Mouse (Mus musculus) midbrain, postnatal 0 days (tissue): ENCODE results near the gene Nelfb. TPM values are rescaled to one million over a fixed set of nuclear protein-coding genes. Genes with fewer than 3 reads are reported as not detected.

ENCODE experiments used
- ATAC-seq: fragments of 200-750 bp; cut with Nextera tagmentation; 2 replicates; pipeline ENCODE4 v1.8.0; 2017; ENCODE audit warnings: moderate number of reproducible peaks, mild to moderate bottlenecking, moderate TSS enrichment, moderate library complexity; ENCODE audit not compliant: low FRiP score
- DNase-seq: peaks from one replicate; pipeline ENCODE4 v3.0.0-alpha.2; 2015; ENCODE audit warnings: low spot score
- H3K27ac ChIP-seq: fragments of 300-500 bp; sonication (generic); 2 replicates; pipeline ENCODE4 v1.5.1; 2014; ENCODE audit warnings: low read depth, mild to moderate bottlenecking, low read length, mixed read lengths
- H3K27me3 ChIP-seq: fragments of 300-500 bp; sonication (generic); 2 replicates; pipeline ENCODE4 v1.6.1; 2014; ENCODE audit warnings: low read length, control low read depth, mixed read lengths; ENCODE audit not compliant: insufficient read depth
- H3K36me3 ChIP-seq: fragments of 300-500 bp; sonication (generic); 2 replicates; pipeline ENCODE4 v1.6.1; 2014; ENCODE audit warnings: low read length, control low read depth, mixed read lengths; ENCODE audit not compliant: insufficient read depth
- H3K4me1 ChIP-seq: fragments of 300-500 bp; sonication (generic); 2 replicates; pipeline ENCODE4 v1.6.1; 2014; ENCODE audit warnings: mild to moderate bottlenecking, control low read depth, antibody characterized with exemption, low read length, mixed read lengths; ENCODE audit not compliant: insufficient read depth
- H3K4me2 ChIP-seq: fragments of 300-500 bp; sonication (generic); 2 replicates; pipeline ENCODE4 v1.6.1; 2014; ENCODE audit warnings: low read depth, mild to moderate bottlenecking, low read length, mixed read lengths; ENCODE audit not compliant: poor library complexity, severe bottlenecking
- H3K4me3 ChIP-seq: fragments of 300-500 bp; sonication (generic); 2 replicates; pipeline ENCODE4 v1.5.1; 2014; ENCODE audit warnings: low read depth, mild to moderate bottlenecking, low read length, moderate library complexity
- H3K9ac ChIP-seq: fragments of 300-500 bp; sonication (generic); replicated peaks from 2 replicates; pipeline ENCODE4 v1.6.1; 2014; ENCODE audit warnings: mild to moderate bottlenecking, low read length, moderate library complexity, mixed read lengths; ENCODE audit not compliant: poor library complexity, severe bottlenecking
- H3K9me3 ChIP-seq: fragments of 300-500 bp; sonication (generic); 2 replicates; pipeline ENCODE4 v1.6.1; 2016; ENCODE audit warnings: low read length, control low read depth
- CTCF ChIP-seq: IDR thresholded peaks from 2 replicates; pipeline ENCODE4 v1.5.1; 2016; ENCODE audit warnings: antibody characterized with exemption, mild to moderate bottlenecking
- WGBS: fragments of 180-500 bp; shearing (Covaris S2); extraction: QIAGEN DNeasy Blood & Tissue Kit; methylation state at CpG from one replicate; pipeline ENCODE4 v1.1.7; 2014; 5-methylcytosine and 5-hydroxymethylcytosine counted together
- polyA plus RNA-seq: library from polyadenylated mRNA; unstranded; fragments of >200 nt; fragmentation: Nextera tagmentation; extraction: Ambion mirVana; gene quantifications from 2 replicates; pipeline ENCODE4 v1.2.1, GENCODE M21; 2015
- total RNA-seq: library from RNA; depleted of rRNA; stranded (reverse); fragments of >200 nt; gene quantifications from 2 replicates; pipeline ENCODE4 v1.2.3, GENCODE M21; 2014; rRNA removed

Nelfb gene
- total and polyA plus RNA-seq, 2 experiments from 2014 or later: 87.0 to 90.4 TPM

- peaks cover 11% of the 10 kb centered on the region; the same call in 1 of the 2 replicates for H3K4me1 ChIP-seq
- peak overlapping the region; percentile 62 for H3K4me3 ChIP-seq
- H3K36me3 ChIP-seq: no peaks in the 10 kb centered on the region
- peak; percentile 72 for ATAC-seq
- peak; percentile 75 for DNase-seq
- TF ChIP-seq CTCF: no peak
- H3K4me2 ChIP-seq: peak overlapping the region; percentile 97
- no peaks in the 10 kb centered on the region for H3K9me3 ChIP-seq
- peak overlapping the region; percentile 52 for H3K27ac ChIP-seq
- WGBS: 1% methylated on average over 33 of the region's 41 CpGs
- peak overlapping the region; percentile 77 for H3K9ac ChIP-seq
- no peaks in the 10 kb centered on the region for H3K27me3 ChIP-seq
Observed at GRCm38 (mm10) chr2:25167919-25168664, 43.2 kb downstream of the Nelfb start.

GRCm38 (mm10) chr2:25167481-25167880 lies 43.8 kb downstream of the Nelfb start:
- H3K9me3 ChIP-seq: no peaks in the 10 kb centered on the region
- H3K36me3 ChIP-seq: no peaks in the 10 kb centered on the region
- DNase-seq: peak; percentile 28
- H3K27ac ChIP-seq: peak overlapping the region; percentile 52
- H3K9ac ChIP-seq: peak overlapping the region; percentile 77
- 20% methylated on average over 4 of the region's 4 CpGs for WGBS
- peak overlapping the region; percentile 62 for H3K4me3 ChIP-seq
- ATAC-seq: peak; percentile 50
- H3K4me2 ChIP-seq: peak overlapping the region; percentile 97
- TF ChIP-seq CTCF: peak; percentile 24; the same call in 1 of the 2 replicates
- no peaks in the 10 kb centered on the region for H3K27me3 ChIP-seq
- peaks cover 11% of the 10 kb centered on the region; the same call in 1 of the 2 replicates for H3K4me1 ChIP-seq

- H3K36me3 ChIP-seq: no peaks in the 10 kb centered on the region
Observed at GRCm38 (mm10) chr2:25157655-25158054, 53.6 kb downstream of the Nelfb start.

GRCm38 (mm10) chr2:25156990-25157389 lies 54.3 kb downstream of the Nelfb start:
- WGBS: 42% methylated on average over 2 of the region's 2 CpGs
- Histone ChIP-seq H3K36me3 (no peaks in the 10 kb centered on the region), H3K27ac (no peak overlapping the region), H3K9ac (no peak overlapping the region), H3K27me3 (no peaks in the 10 kb centered on the region), H3K4me1 (no peaks in the 10 kb centered on the region), H3K4me3 (no peak overlapping the region), H3K9me3 (no peaks in the 10 kb centered on the region), H3K4me2 (no peak overlapping the region)
- ATAC-seq: no peak
- peak; percentile 52 for TF ChIP-seq CTCF
- DNase-seq: no peak

More at GRCm38 (mm10) chr2:25157655-25158054, 53.6 kb downstream of the Nelfb start:
- 41% methylated on average over 2 of the region's 2 CpGs for WGBS
- H3K9me3 ChIP-seq: no peaks in the 10 kb centered on the region
- no peaks in the 10 kb centered on the region for H3K27me3 ChIP-seq
- no peak overlapping the region for H3K4me2 ChIP-seq
- ATAC-seq (no peak), DNase-seq (peak; percentile 83)
- peak; percentile 76 for TF ChIP-seq CTCF
- H3K4me3 ChIP-seq: no peak overlapping the region
- H3K27ac ChIP-seq: no peak overlapping the region
- H3K9ac ChIP-seq: no peak overlapping the region
- no peaks in the 10 kb centered on the region for H3K4me1 ChIP-seq

GRCm38 (mm10) chr2:25156177-25156576 lies 55.1 kb downstream of the Nelfb start:
- H3K9ac ChIP-seq: no peak overlapping the region
- no peak for DNase-seq
- H3K9me3 ChIP-seq: no peaks in the 10 kb centered on the region
- ATAC-seq: no peak
- TF ChIP-seq CTCF: no peak
- no peaks in the 10 kb centered on the region for H3K36me3 ChIP-seq
- 93% methylated on average over 3 of the region's 3 CpGs for WGBS
- H3K27ac ChIP-seq: no peak overlapping the region
- no peaks in the 10 kb centered on the region for H3K4me1 ChIP-seq
- no peaks in the 10 kb centered on the region for H3K27me3 ChIP-seq
- no peak overlapping the region for H3K4me2 ChIP-seq
- no peak overlapping the region for H3K4me3 ChIP-seq

GRCm38 (mm10) chr2:25151280-25151956 lies 59.9 kb downstream of the Nelfb start:
- Histone ChIP-seq H3K4me3 (no peak overlapping the region), H3K4me1 (no peaks in the 10 kb centered on the region), H3K9me3 (no peaks in the 10 kb centered on the region), H3K27ac (no peak overlapping the region), H3K9ac (no peak overlapping the region), H3K36me3 (no peaks in the 10 kb centered on the region), H3K27me3 (no peaks in the 10 kb centered on the region), H3K4me2 (no peak overlapping the region)
- ATAC-seq: no peak
- TF ChIP-seq CTCF: no peak
- 60% methylated on average over 4 of the region's 4 CpGs for WGBS
- no peak for DNase-seq

Other genes with a start within 250 kb of the Nelfb start
Only the 30 nearest of the 33 such genes appear.
- gene Mrpl41, start 236.4 kb downstream of the Nelfb start, total RNA-seq: 62.6 and 68.1 TPM in 2 replicates
- gene Mrpl41, start 236.4 kb downstream of the Nelfb start, polyA plus RNA-seq: 183 and 197 TPM in 2 replicates
- gene Pnpla7, start 235.5 kb downstream of the Nelfb start, total RNA-seq: 3.6 and 6.3 TPM in 2 replicates
- gene Pnpla7, start 235.5 kb downstream of the Nelfb start, polyA plus RNA-seq: 3.1 and 3.2 TPM in 2 replicates
- 266 and 278 TPM in 2 replicates for gene Nsmf, start 157.1 kb downstream of the Nelfb start, total RNA-seq
- 182 and 187 TPM in 2 replicates for gene Nsmf, start 157.1 kb downstream of the Nelfb start, polyA plus RNA-seq
- not detected in 2 replicates for gene Entpd8, start 131.2 kb downstream of the Nelfb start, total RNA-seq
- gene Entpd8, start 131.2 kb downstream of the Nelfb start, polyA plus RNA-seq: not detected in 2 replicates
- gene Noxa1, start 116.3 kb downstream of the Nelfb start, total RNA-seq: not detected in 2 replicates
- not detected in 2 replicates for gene Noxa1, start 116.3 kb downstream of the Nelfb start, polyA plus RNA-seq
- gene Nrarp, start 30.7 kb downstream of the Nelfb start, total RNA-seq: 49.2 and 49.9 TPM in 2 replicates
- gene Nrarp, start 30.7 kb downstream of the Nelfb start, polyA plus RNA-seq: 16.1 and 16.5 TPM in 2 replicates
- gene Tor4a, start 14.6 kb downstream of the Nelfb start, total RNA-seq: 1.7 and 3.5 TPM in 2 replicates
- gene Tor4a, start 14.6 kb downstream of the Nelfb start, polyA plus RNA-seq: 0.98 and 1.3 TPM in 2 replicates
- gene Stpg3, start 3.1 kb upstream of the Nelfb start, total RNA-seq: 0.38 TPM in 1 of 2 replicates, not detected in the other
- gene Stpg3, start 3.1 kb upstream of the Nelfb start, polyA plus RNA-seq: not detected in 2 replicates
- gene Fam166a, start 7.3 kb upstream of the Nelfb start, total RNA-seq: not detected in 2 replicates
- gene Fam166a, start 7.3 kb upstream of the Nelfb start, polyA plus RNA-seq: 1.5 TPM in 1 of 2 replicates, not detected in the other
- gene Tubb4b, start 13.2 kb upstream of the Nelfb start, total RNA-seq: 547 and 625 TPM in 2 replicates
- 461 and 501 TPM in 2 replicates for gene Tubb4b, start 13.2 kb upstream of the Nelfb start, polyA plus RNA-seq
- gene Slc34a3, start 22.9 kb upstream of the Nelfb start, total RNA-seq: not detected in 2 replicates
- gene Slc34a3, start 22.9 kb upstream of the Nelfb start, polyA plus RNA-seq: not detected in 2 replicates
- gene Rnf224, start 25.3 kb upstream of the Nelfb start, total RNA-seq: 0.33 TPM in 1 of 2 replicates, not detected in the other
- not detected in 2 replicates for gene Rnf224, start 25.3 kb upstream of the Nelfb start, polyA plus RNA-seq
- gene Rnf208, start 30.8 kb upstream of the Nelfb start, total RNA-seq: 130 and 157 TPM in 2 replicates
- gene Rnf208, start 30.8 kb upstream of the Nelfb start, polyA plus RNA-seq: 240 and 253 TPM in 2 replicates
- gene Cysrt1, start 31.0 kb upstream of the Nelfb start, total RNA-seq: 1.2 TPM in 1 of 2 replicates, not detected in the other
- gene Cysrt1, start 31.0 kb upstream of the Nelfb start, polyA plus RNA-seq: 0.19 TPM in 1 of 2 replicates, not detected in the other
- gene AL732309.1, start 35.4 kb upstream of the Nelfb start, total RNA-seq: 7.3 and 12.3 TPM in 2 replicates
- gene AL732309.1, start 35.4 kb upstream of the Nelfb start, polyA plus RNA-seq: 2.4 and 3.0 TPM in 2 replicates
- gene Tmem203, start 44.0 kb upstream of the Nelfb start, total RNA-seq: 34.4 and 47.8 TPM in 2 replicates
- 20.0 and 22.7 TPM in 2 replicates for gene Tmem203, start 44.0 kb upstream of the Nelfb start, polyA plus RNA-seq
- gene Tprn, start 51.1 kb upstream of the Nelfb start, total RNA-seq: 23.7 and 45.5 TPM in 2 replicates
- gene Tprn, start 51.1 kb upstream of the Nelfb start, polyA plus RNA-seq: 17.8 and 18.1 TPM in 2 replicates
- 71.7 and 83.9 TPM in 2 replicates for gene Ssna1, start 60.9 kb upstream of the Nelfb start, total RNA-seq
- gene Ssna1, start 60.9 kb upstream of the Nelfb start, polyA plus RNA-seq: 158 and 172 TPM in 2 replicates
- 35.0 and 39.3 TPM in 2 replicates for gene Anapc2, start 61.0 kb upstream of the Nelfb start, total RNA-seq
- gene Anapc2, start 61.0 kb upstream of the Nelfb start, polyA plus RNA-seq: 103 and 107 TPM in 2 replicates
- not detected in 2 replicates for gene Tmem210, start 76.7 kb upstream of the Nelfb start, total RNA-seq
- not detected in 2 replicates for gene Tmem210, start 76.7 kb upstream of the Nelfb start, polyA plus RNA-seq
- not detected in 2 replicates for gene Lrrc26, start 78.4 kb upstream of the Nelfb start, total RNA-seq
- gene Lrrc26, start 78.4 kb upstream of the Nelfb start, polyA plus RNA-seq: 0.23 and 0.26 TPM in 2 replicates
- 120 and 146 TPM in 2 replicates for gene Grin1, start 107.7 kb upstream of the Nelfb start, total RNA-seq
- gene Grin1, start 107.7 kb upstream of the Nelfb start, polyA plus RNA-seq: 71.5 and 72.3 TPM in 2 replicates
- gene Man1b1, start 120.8 kb upstream of the Nelfb start, total RNA-seq: 58.9 and 60.0 TPM in 2 replicates
- gene Man1b1, start 120.8 kb upstream of the Nelfb start, polyA plus RNA-seq: 42.2 and 53.1 TPM in 2 replicates
- 14.9 and 20.3 TPM in 2 replicates for gene Dpp7, start 144.9 kb upstream of the Nelfb start, total RNA-seq
- 22.7 and 26.2 TPM in 2 replicates for gene Dpp7, start 144.9 kb upstream of the Nelfb start, polyA plus RNA-seq
- 7.9 and 9.9 TPM in 2 replicates for gene Uap1l1, start 154.2 kb upstream of the Nelfb start, total RNA-seq
- gene Uap1l1, start 154.2 kb upstream of the Nelfb start, polyA plus RNA-seq: 11.7 and 14.1 TPM in 2 replicates
- 18.9 and 21.6 TPM in 2 replicates for gene Sapcd2, start 160.8 kb upstream of the Nelfb start, total RNA-seq
- 12.7 and 13.4 TPM in 2 replicates for gene Sapcd2, start 160.8 kb upstream of the Nelfb start, polyA plus RNA-seq
- gene Entpd2, start 184.4 kb upstream of the Nelfb start, total RNA-seq: 4.2 and 4.4 TPM in 2 replicates
- gene Entpd2, start 184.4 kb upstream of the Nelfb start, polyA plus RNA-seq: 10.4 and 10.6 TPM in 2 replicates
- 199 and 234 TPM in 2 replicates for gene Npdc1, start 187.9 kb upstream of the Nelfb start, total RNA-seq
- gene Npdc1, start 187.9 kb upstream of the Nelfb start, polyA plus RNA-seq: 470 and 481 TPM in 2 replicates
- 0.42 and 1.6 TPM in 2 replicates for gene Fut7, start 211.8 kb upstream of the Nelfb start, total RNA-seq
- 0.22 and 0.23 TPM in 2 replicates for gene Fut7, start 211.8 kb upstream of the Nelfb start, polyA plus RNA-seq
- gene Abca2, start 217.2 kb upstream of the Nelfb start, total RNA-seq: 79.8 and 84.3 TPM in 2 replicates
- 13.5 and 14.5 TPM in 2 replicates for gene Abca2, start 217.2 kb upstream of the Nelfb start, polyA plus RNA-seq